Mouse (Mus musculus) stomach, postnatal 0 days (tissue): ENCODE results near the gene Lca5l.
A peak's percentile ranks its signal among the peaks of the same experiment; 100 is the strongest.

Source experiments
- CTCF ChIP-seq: IDR thresholded peaks from 2 replicates; pipeline ENCODE4 v1.5.1; 2016; ENCODE audit warnings: antibody characterized with exemption, low read depth, mild to moderate bottlenecking, moderate library complexity
- EP300 ChIP-seq: optimal IDR thresholded peaks from 2 replicates; pipeline ENCODE3; 2016; ENCODE audit warnings: antibody characterized with exemption

- TF ChIP-seq CTCF (peak; percentile 21; the same call in 1 of the 2 replicates), EP300 (no peak)
These were observed 12.9 kb downstream of the Lca5l start for GRCm38 (mm10) chr16:96179156-96179555.
